Mouse (Mus musculus) hindbrain, embryonic 10.5 days (tissue): ENCODE measurements around the gene Atl2. TPM values are rescaled to one million over a fixed set of nuclear protein-coding genes. Genes with fewer than 3 reads are reported as not detected.

Experiments used
- DNase-seq: peaks from one replicate; pipeline ENCODE4 v3.0.0-alpha.2; 2017; ENCODE audit warnings: low spot score
- H3K27ac ChIP-seq: fragments of 300-500 bp; sonication (generic); 2 replicates; pipeline ENCODE4 v1.5.1; 2016; ENCODE audit warnings: mild to moderate bottlenecking, moderate library complexity
- H3K27me3 ChIP-seq: fragments of 300-500 bp; sonication (generic); 2 replicates; pipeline ENCODE4 v1.6.1; 2016; ENCODE audit warnings: mild to moderate bottlenecking; ENCODE audit not compliant: poor library complexity, insufficient read depth, severe bottlenecking
- H3K36me3 ChIP-seq: fragments of 300-500 bp; sonication (generic); 2 replicates; pipeline ENCODE4 v1.6.1; 2016; ENCODE audit warnings: mild to moderate bottlenecking, moderate library complexity
- H3K4me1 ChIP-seq: fragments of 300-500 bp; sonication (generic); replicated peaks from 2 replicates; pipeline ENCODE4 v1.6.1; 2016; ENCODE audit warnings: mild to moderate bottlenecking
- H3K4me3 ChIP-seq: fragments of 300-500 bp; sonication (generic); 2 replicates; pipeline ENCODE4 v1.5.1; 2016; ENCODE audit warnings: mild to moderate bottlenecking, moderate library complexity
- H3K9me3 ChIP-seq: fragments of 300-500 bp; sonication (generic); 2 replicates; pipeline ENCODE4 v1.6.1; 2016; ENCODE audit warnings: mild to moderate bottlenecking, moderate library complexity
- WGBS: fragments of 180-500 bp; shearing (Covaris S2); methylation state at CpG from one replicate; pipeline ENCODE4 v1.1.7; 2016; 5-methylcytosine and 5-hydroxymethylcytosine counted together
- polyA plus RNA-seq: library from polyadenylated mRNA; unstranded; fragments of >200 nt; fragmentation: Nextera tagmentation; extraction: Ambion mirVana; gene quantifications from 2 replicates; pipeline ENCODE4 v1.2.1, GENCODE M21; 2016

Gene Atl2
- polyA plus RNA-seq, 1 experiment from 2014 or later, result 31.5 TPM

GRCm38 (mm10) chr17:79891944-79892343, 4.0 kb downstream of the Atl2 start:
- DNase-seq, result peak; percentile 8
- Histone ChIP-seq H3K27ac (no peak overlapping the region), H3K4me3 (no peak overlapping the region), H3K4me1 (peaks cover 42% of the 10 kb centered on the region), H3K9me3 (no peaks in the 10 kb centered on the region), H3K27me3 (peaks cover 7% of the 10 kb centered on the region), H3K36me3 (no peaks in the 10 kb centered on the region)
- 36% methylated on average over 7 of the region's 7 CpGs for WGBS

- Histone ChIP-seq H3K4me1 (peaks cover 18% of the 10 kb centered on the region), H3K4me3 (no peak overlapping the region), H3K27ac (no peak overlapping the region), H3K36me3 (no peaks in the 10 kb centered on the region), H3K9me3 (no peaks in the 10 kb centered on the region), H3K27me3 (no peaks in the 10 kb centered on the region)
- DNase-seq, result no peak
- 78% methylated on average over 1 of the region's 1 CpGs for WGBS
These were observed 8.0 kb downstream of the Atl2 start for GRCm38 (mm10) chr17:79887926-79888325.

GRCm38 (mm10) chr17:79883198-79883597, 12.7 kb downstream of the Atl2 start:
- Histone ChIP-seq H3K27ac (no peak overlapping the region), H3K4me3 (no peak overlapping the region), H3K27me3 (no peaks in the 10 kb centered on the region), H3K4me1 (no peaks in the 10 kb centered on the region; the same call in 1 of the 2 replicates), H3K9me3 (no peaks in the 10 kb centered on the region), H3K36me3 (no peaks in the 10 kb centered on the region; the same call in 1 of the 2 replicates)
- WGBS, result 46% methylated on average over 4 of the region's 4 CpGs
- DNase-seq, result no peak

- no peaks in the 10 kb centered on the region for H3K4me1 ChIP-seq
- peaks cover 52% of the 10 kb centered on the region for H3K36me3 ChIP-seq
- H3K27ac ChIP-seq, result no peak overlapping the region
- DNase-seq, result no peak
- H3K9me3 ChIP-seq, result no peaks in the 10 kb centered on the region
- H3K27me3 ChIP-seq, result no peaks in the 10 kb centered on the region
- WGBS, result 93% methylated on average over 5 of the region's 5 CpGs
- H3K4me3 ChIP-seq, result no peak overlapping the region
These were observed 30.9 kb downstream of the Atl2 start for GRCm38 (mm10) chr17:79865027-79865426.

- WGBS, result 84% methylated on average over 8 of the region's 8 CpGs
- Histone ChIP-seq H3K27me3 (no peaks in the 10 kb centered on the region), H3K36me3 (peaks cover 57% of the 10 kb centered on the region)
These were observed 31.4 kb downstream of the Atl2 start for GRCm38 (mm10) chr17:79864503-79864902.

GRCm38 (mm10) chr17:79862038-79862437, 33.9 kb downstream of the Atl2 start:
- Histone ChIP-seq H3K27ac (no peak overlapping the region), H3K36me3 (peaks cover 82% of the 10 kb centered on the region), H3K27me3 (no peaks in the 10 kb centered on the region), H3K9me3 (no peaks in the 10 kb centered on the region), H3K4me3 (no peak overlapping the region), H3K4me1 (no peaks in the 10 kb centered on the region)
- DNase-seq, result no peak
- 84% methylated on average over 1 of the region's 1 CpGs for WGBS

More at GRCm38 (mm10) chr17:79864503-79864902, 31.4 kb downstream of the Atl2 start:
- no peak for DNase-seq
- H3K9me3 ChIP-seq, result no peaks in the 10 kb centered on the region
- no peaks in the 10 kb centered on the region for H3K4me1 ChIP-seq
- no peak overlapping the region for H3K27ac ChIP-seq
- H3K4me3 ChIP-seq, result no peak overlapping the region

GRCm38 (mm10) chr17:79855533-79855932, 40.4 kb downstream of the Atl2 start:
- Histone ChIP-seq H3K4me1 (no peaks in the 10 kb centered on the region), H3K9me3 (no peaks in the 10 kb centered on the region), H3K4me3 (no peak overlapping the region), H3K27me3 (no peaks in the 10 kb centered on the region), H3K36me3 (peaks cover 100% of the 10 kb centered on the region), H3K27ac (no peak overlapping the region)
- DNase-seq, result no peak
- 88% methylated on average over 8 of the region's 8 CpGs for WGBS

- H3K4me1 ChIP-seq, result no peaks in the 10 kb centered on the region
- DNase-seq, result no peak
- WGBS, result 93% methylated on average over 5 of the region's 5 CpGs
- H3K27ac ChIP-seq, result no peak overlapping the region
- H3K36me3 ChIP-seq, result peaks cover 66% of the 10 kb centered on the region
- H3K27me3 ChIP-seq, result no peaks in the 10 kb centered on the region
- 0 out of 2 replicates have a peak, but pooled peaks cover 6% of the 10 kb centered on the region for H3K9me3 ChIP-seq
- H3K4me3 ChIP-seq, result no peak overlapping the region
These were observed 47.5 kb downstream of the Atl2 start for GRCm38 (mm10) chr17:79848385-79848784.

GRCm38 (mm10) chr17:79846182-79846581, 49.7 kb downstream of the Atl2 start:
- Histone ChIP-seq H3K36me3 (peaks cover 44% of the 10 kb centered on the region), H3K4me3 (no peak overlapping the region), H3K4me1 (no peaks in the 10 kb centered on the region), H3K27ac (no peak overlapping the region), H3K9me3 (0 out of 2 replicates have a peak, but pooled peaks cover 6% of the 10 kb centered on the region), H3K27me3 (no peaks in the 10 kb centered on the region)
- WGBS, result 92% methylated on average over 2 of the region's 2 CpGs
- DNase-seq, result no peak

- DNase-seq, result no peak
- 0 out of 2 replicates have a peak, but pooled peaks cover 6% of the 10 kb centered on the region for H3K9me3 ChIP-seq
- no peak overlapping the region for H3K27ac ChIP-seq
- no peaks in the 10 kb centered on the region for H3K4me1 ChIP-seq
- WGBS, result 80% methylated on average over 2 of the region's 2 CpGs
- peaks cover 39% of the 10 kb centered on the region for H3K36me3 ChIP-seq
- H3K4me3 ChIP-seq, result no peak overlapping the region
- H3K27me3 ChIP-seq, result no peaks in the 10 kb centered on the region
These were observed 50.2 kb downstream of the Atl2 start for GRCm38 (mm10) chr17:79845695-79846094.

GRCm38 (mm10) chr17:79840254-79841238, 55.4 kb downstream of the Atl2 start:
- H3K9me3 ChIP-seq, result no peaks in the 10 kb centered on the region

GRCm38 (mm10) chr17:79836978-79837377, 58.9 kb downstream of the Atl2 start:
- Histone ChIP-seq H3K36me3 (no peaks in the 10 kb centered on the region), H3K4me3 (no peak overlapping the region), H3K27ac (no peak overlapping the region), H3K4me1 (no peaks in the 10 kb centered on the region), H3K9me3 (no peaks in the 10 kb centered on the region), H3K27me3 (no peaks in the 10 kb centered on the region)
- no peak for DNase-seq
- WGBS, result 81% methylated on average over 7 of the region's 7 CpGs

More at GRCm38 (mm10) chr17:79840254-79841238, 55.4 kb downstream of the Atl2 start:
- DNase-seq, result peak; percentile 75
- WGBS, result 42% methylated on average over 7 of the region's 7 CpGs
- Histone ChIP-seq H3K27ac (no peak overlapping the region), H3K27me3 (no peaks in the 10 kb centered on the region), H3K4me1 (no peaks in the 10 kb centered on the region), H3K36me3 (no peaks in the 10 kb centered on the region), H3K4me3 (no peak overlapping the region)

GRCm38 (mm10) chr17:79835714-79836373, 60.1 kb downstream of the Atl2 start:
- Histone ChIP-seq H3K4me1 (no peaks in the 10 kb centered on the region), H3K9me3 (no peaks in the 10 kb centered on the region), H3K27me3 (no peaks in the 10 kb centered on the region), H3K4me3 (no peak overlapping the region), H3K27ac (no peak overlapping the region), H3K36me3 (no peaks in the 10 kb centered on the region)
- WGBS, result 78% methylated on average over 5 of the region's 5 CpGs
- DNase-seq, result no peak
